Mouse (Mus musculus) midbrain, embryonic 15.5 days (tissue): ENCODE measurements around the gene Slc25a23. TPM values are rescaled to one million over a fixed set of nuclear protein-coding genes. Genes with fewer than 3 reads are reported as not detected.

Experiments used
- ATAC-seq: fragments of 200-750 bp; cut with Nextera tagmentation; replicated peaks from 2 replicates; pipeline ENCODE4 v1.8.0; 2017; ENCODE audit warnings: moderate TSS enrichment
- H3K27ac ChIP-seq: fragments of 300-500 bp; sonication (generic); 2 replicates; pipeline ENCODE4 v1.5.1; 2015; ENCODE audit warnings: mild to moderate bottlenecking, inconsistent platforms
- H3K27me3 ChIP-seq: fragments of 300-500 bp; sonication (generic); replicated peaks from 2 replicates; pipeline ENCODE4 v1.6.1; 2015; ENCODE audit warnings: inconsistent platforms
- H3K36me3 ChIP-seq: fragments of 300-500 bp; sonication (generic); replicated peaks from 2 replicates; pipeline ENCODE4 v1.6.1; 2015; ENCODE audit warnings: inconsistent platforms
- H3K4me1 ChIP-seq: fragments of 300-500 bp; sonication (generic); 2 replicates; pipeline ENCODE4 v1.6.1; 2015; ENCODE audit warnings: inconsistent platforms
- H3K4me2 ChIP-seq: fragments of 300-500 bp; sonication (generic); 2 replicates; pipeline ENCODE4 v1.6.1; 2015; ENCODE audit warnings: inconsistent platforms, mild to moderate bottlenecking, moderate library complexity
- H3K4me3 ChIP-seq: fragments of 300-500 bp; sonication (generic); 2 replicates; pipeline ENCODE4 v1.5.1; 2015; ENCODE audit warnings: mild to moderate bottlenecking, inconsistent platforms
- H3K9ac ChIP-seq: fragments of 300-500 bp; sonication (generic); 2 replicates; pipeline ENCODE4 v1.6.1; 2015; ENCODE audit warnings: mild to moderate bottlenecking, inconsistent platforms
- H3K9me3 ChIP-seq: fragments of 300-500 bp; sonication (generic); 2 replicates; pipeline ENCODE4 v1.6.1; 2016; ENCODE audit warnings: inconsistent platforms
- WGBS: fragments of 180-500 bp; shearing (Covaris S2); methylation state at CpG from one replicate; pipeline ENCODE4 v1.1.7; 2015; ENCODE audit warnings: mixed read lengths; 5-methylcytosine and 5-hydroxymethylcytosine counted together
- polyA plus RNA-seq: library from polyadenylated mRNA; unstranded; fragments of >200 nt; fragmentation: Nextera tagmentation; extraction: Ambion mirVana; gene quantifications from 2 replicates; pipeline ENCODE4 v1.2.1, GENCODE M21; 2015

Gene Slc25a23
- polyA plus RNA-seq, result 42.5 TPM in 2 replicates

- WGBS, result 0% methylated on average over 38 of the region's 45 CpGs
- Histone ChIP-seq H3K27me3 (peaks cover 33% of the 10 kb centered on the region), H3K36me3 (peaks cover 3% of the 10 kb centered on the region; the same call in 1 of the 2 replicates), H3K9me3 (no peaks in the 10 kb centered on the region), H3K4me2 (peak within 1 kb of the TSS; percentile 57), H3K4me3 (peak within 1 kb of the TSS; percentile 87), H3K27ac (peak within 1 kb of the TSS; percentile 95), H3K9ac (peak within 1 kb of the TSS; percentile 74), H3K4me1 (peaks cover 32% of the 10 kb centered on the region)
- ATAC-seq, result peak; percentile 85
Observed at GRCm38 (mm10) chr17:57059486-57059977, at the start of gene Slc25a23. TSS of gene Slc25a23 (minus strand) at chr17:57059863.

- no peak overlapping the region for H3K9ac ChIP-seq
- no peak overlapping the region for H3K27ac ChIP-seq
- ATAC-seq, result no peak
- H3K4me1 ChIP-seq, result peaks cover 15% of the 10 kb centered on the region
- H3K9me3 ChIP-seq, result no peaks in the 10 kb centered on the region
- no peaks in the 10 kb centered on the region for H3K27me3 ChIP-seq
- 61% methylated on average over 5 of the region's 5 CpGs for WGBS
- no peaks in the 10 kb centered on the region for H3K36me3 ChIP-seq
- no peak overlapping the region for H3K4me3 ChIP-seq
- no peak overlapping the region for H3K4me2 ChIP-seq
Observed at GRCm38 (mm10) chr17:57108666-57109171, 49.1 kb upstream of the Slc25a23 start.

DNA sequence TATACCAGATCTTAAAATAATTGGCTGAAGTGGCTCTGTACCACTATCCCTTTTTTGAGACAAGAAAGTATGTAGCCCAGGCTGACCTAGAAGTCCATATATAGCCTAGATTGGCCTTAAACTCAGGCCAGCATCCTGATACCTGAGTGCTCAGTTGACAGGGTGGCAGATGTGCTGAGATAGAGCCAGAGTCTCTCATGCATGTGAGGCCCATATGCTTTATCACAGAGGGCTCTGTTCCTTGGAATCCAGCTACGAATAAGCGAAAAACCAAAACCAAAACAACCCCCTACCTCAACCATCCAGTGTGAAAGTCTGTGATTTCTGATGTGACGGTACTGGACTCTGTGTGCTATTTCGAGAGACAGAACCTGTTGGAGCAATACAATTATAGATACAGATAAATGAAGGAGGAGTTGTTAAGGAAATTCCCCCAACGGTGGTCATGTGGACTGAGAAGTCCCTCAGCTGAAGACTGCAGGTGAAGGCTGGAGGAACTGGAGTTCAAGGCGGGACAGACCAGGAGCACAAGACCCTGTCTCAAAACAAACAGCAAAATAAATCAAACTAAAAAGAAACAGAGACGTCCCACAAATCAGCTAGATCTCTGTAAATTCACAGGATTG lies 48.5 kb upstream of the Slc25a23 start:
- no peak for ATAC-seq
- H3K4me3 ChIP-seq, result no peak overlapping the region
- H3K9me3 ChIP-seq, result no peaks in the 10 kb centered on the region
- H3K4me2 ChIP-seq, result no peak overlapping the region
- no peaks in the 10 kb centered on the region for H3K27me3 ChIP-seq
- peaks cover 15% of the 10 kb centered on the region for H3K4me1 ChIP-seq
- H3K36me3 ChIP-seq, result no peaks in the 10 kb centered on the region
- H3K9ac ChIP-seq, result no peak overlapping the region
- 89% methylated on average over 7 of the region's 7 CpGs for WGBS
- no peak overlapping the region for H3K27ac ChIP-seq

GRCm38 (mm10) chr17:57107064-57107463 lies 47.4 kb upstream of the Slc25a23 start:
- Histone ChIP-seq H3K27me3 (no peaks in the 10 kb centered on the region), H3K4me3 (no peak overlapping the region), H3K4me1 (peaks cover 15% of the 10 kb centered on the region), H3K27ac (no peak overlapping the region), H3K9me3 (no peaks in the 10 kb centered on the region), H3K9ac (no peak overlapping the region), H3K4me2 (no peak overlapping the region), H3K36me3 (no peaks in the 10 kb centered on the region)
- 93% methylated on average over 5 of the region's 5 CpGs for WGBS
- no peak for ATAC-seq

DNA sequence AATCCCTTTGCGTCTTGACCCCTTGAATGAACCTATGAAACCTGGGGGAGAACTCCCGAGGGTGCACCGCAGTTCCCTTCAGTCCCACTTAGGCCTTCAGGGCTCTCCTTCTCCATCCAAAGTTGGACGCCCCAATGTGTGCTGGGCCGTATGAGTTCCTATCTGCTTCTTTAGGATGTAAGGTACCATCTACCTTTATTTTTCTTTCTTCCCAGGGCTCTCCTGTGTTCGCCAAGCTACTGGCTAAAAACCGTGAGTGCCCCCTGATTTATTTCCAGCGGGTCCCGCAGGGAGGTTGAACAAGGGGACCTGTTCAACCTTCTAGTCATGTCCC lies 46.3 kb upstream of the Slc25a23 start:
- peak overlapping the region; percentile 57; the same call in 1 of the 2 replicates for H3K9ac ChIP-seq
- no peaks in the 10 kb centered on the region for H3K27me3 ChIP-seq
- H3K4me1 ChIP-seq, result peaks cover 15% of the 10 kb centered on the region
- no peaks in the 10 kb centered on the region for H3K9me3 ChIP-seq
- H3K36me3 ChIP-seq, result no peaks in the 10 kb centered on the region
- no peak overlapping the region for H3K27ac ChIP-seq
- no peak for ATAC-seq
- H3K4me2 ChIP-seq, result peak overlapping the region; percentile 83
- H3K4me3 ChIP-seq, result peak overlapping the region; percentile 75
- WGBS, result 8% methylated on average over 9 of the region's 9 CpGs

DNA sequence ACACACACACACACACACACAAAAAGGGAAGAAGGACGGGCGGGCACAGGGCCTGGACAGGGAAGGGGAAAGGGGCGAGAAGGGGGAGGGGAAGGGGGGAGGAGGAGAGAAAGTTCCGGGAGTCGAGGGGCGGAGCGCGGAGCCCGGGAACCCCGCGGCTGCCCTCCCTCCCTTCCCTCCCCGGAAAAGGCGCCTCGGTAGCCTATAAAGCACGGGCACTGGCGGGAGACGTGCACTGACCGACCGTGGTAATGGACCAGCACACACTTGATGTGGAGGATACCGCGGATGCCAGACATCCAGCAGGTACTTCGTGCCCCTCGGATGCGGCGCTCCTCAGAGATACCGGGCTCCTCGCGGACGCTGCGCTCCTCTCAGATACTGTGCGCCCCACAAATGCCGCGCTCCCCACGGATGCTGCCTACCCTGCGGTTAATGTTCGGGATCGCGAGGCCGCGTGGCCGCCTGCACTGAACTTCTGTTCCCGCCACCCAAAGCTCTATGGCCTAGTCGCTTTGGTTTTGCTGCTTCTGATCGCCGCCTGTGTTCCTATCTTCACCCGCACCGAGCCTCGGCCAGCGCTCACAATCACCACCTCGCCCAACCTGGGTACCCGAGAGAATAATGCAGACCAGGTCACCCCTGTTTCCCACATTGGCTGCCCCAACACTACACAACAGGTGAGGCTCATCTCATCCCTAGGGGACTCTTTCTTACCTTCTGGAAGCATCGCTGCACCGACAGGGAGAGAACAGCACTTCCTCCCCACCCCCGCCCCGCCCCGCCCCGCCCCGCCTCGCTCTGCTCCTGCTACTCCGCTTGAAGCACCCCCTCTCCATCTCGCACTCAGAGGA lies 45.7 kb upstream of the Slc25a23 start, which contains the start of gene Tnfsf9:
Gene Tnfsf9 (plus strand): TSS at position 145 of the 854 bp plus-strand sequence.
- Histone ChIP-seq H3K9me3 (no peaks in the 10 kb centered on the region), H3K36me3 (no peaks in the 10 kb centered on the region), H3K4me2 (peak within 1 kb of the TSS; percentile 83), H3K27me3 (no peaks in the 10 kb centered on the region), H3K4me1 (peaks cover 15% of the 10 kb centered on the region), H3K9ac (peak within 1 kb of the TSS; percentile 57), H3K27ac (0 out of 2 replicates have a peak within 1 kb of the TSS, but pooled peaks have one; percentile 56), H3K4me3 (peak within 1 kb of the TSS; percentile 75)
- peak; percentile 85 for ATAC-seq
- under 1% methylated on average over 54 of the region's 61 CpGs for WGBS

- Histone ChIP-seq H3K4me3 (peak overlapping the region; percentile 75), H3K27me3 (no peaks in the 10 kb centered on the region), H3K36me3 (no peaks in the 10 kb centered on the region), H3K4me2 (peak overlapping the region; percentile 83), H3K9me3 (no peaks in the 10 kb centered on the region), H3K4me1 (peaks cover 15% of the 10 kb centered on the region), H3K9ac (no peak overlapping the region), H3K27ac (no peak overlapping the region)
- peak; percentile 8 for ATAC-seq
- 49% methylated on average over 4 of the region's 4 CpGs for WGBS
Observed at GRCm38 (mm10) chr17:57104496-57104895, 44.8 kb upstream of the Slc25a23 start.

DNA sequence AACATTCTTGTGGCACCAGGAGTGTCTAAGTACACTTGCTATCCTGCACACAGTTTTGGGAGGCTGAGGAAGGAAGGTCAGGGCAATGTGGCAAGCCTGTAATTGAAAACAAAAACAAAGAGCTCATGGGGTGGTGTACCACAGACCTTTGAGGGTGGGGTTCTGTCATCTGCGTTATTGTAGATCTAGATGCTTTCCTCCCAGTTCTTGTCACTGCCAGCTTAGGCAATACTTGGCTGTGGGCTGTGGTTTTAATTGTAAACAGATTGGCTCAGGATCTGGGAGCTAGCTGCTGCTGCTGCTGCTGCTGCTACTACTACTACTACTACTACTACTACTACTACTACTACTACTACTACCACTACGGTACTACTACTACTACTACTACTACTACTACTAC lies 42.6 kb upstream of the Slc25a23 start:
- no peak for ATAC-seq
- Histone ChIP-seq H3K27me3 (no peaks in the 10 kb centered on the region), H3K36me3 (no peaks in the 10 kb centered on the region), H3K4me1 (peaks cover 15% of the 10 kb centered on the region), H3K27ac (no peak overlapping the region), H3K4me2 (no peak overlapping the region), H3K4me3 (no peak overlapping the region), H3K9me3 (no peaks in the 10 kb centered on the region), H3K9ac (no peak overlapping the region)
- WGBS, result 89% methylated on average over 2 of the region's 2 CpGs

DNA sequence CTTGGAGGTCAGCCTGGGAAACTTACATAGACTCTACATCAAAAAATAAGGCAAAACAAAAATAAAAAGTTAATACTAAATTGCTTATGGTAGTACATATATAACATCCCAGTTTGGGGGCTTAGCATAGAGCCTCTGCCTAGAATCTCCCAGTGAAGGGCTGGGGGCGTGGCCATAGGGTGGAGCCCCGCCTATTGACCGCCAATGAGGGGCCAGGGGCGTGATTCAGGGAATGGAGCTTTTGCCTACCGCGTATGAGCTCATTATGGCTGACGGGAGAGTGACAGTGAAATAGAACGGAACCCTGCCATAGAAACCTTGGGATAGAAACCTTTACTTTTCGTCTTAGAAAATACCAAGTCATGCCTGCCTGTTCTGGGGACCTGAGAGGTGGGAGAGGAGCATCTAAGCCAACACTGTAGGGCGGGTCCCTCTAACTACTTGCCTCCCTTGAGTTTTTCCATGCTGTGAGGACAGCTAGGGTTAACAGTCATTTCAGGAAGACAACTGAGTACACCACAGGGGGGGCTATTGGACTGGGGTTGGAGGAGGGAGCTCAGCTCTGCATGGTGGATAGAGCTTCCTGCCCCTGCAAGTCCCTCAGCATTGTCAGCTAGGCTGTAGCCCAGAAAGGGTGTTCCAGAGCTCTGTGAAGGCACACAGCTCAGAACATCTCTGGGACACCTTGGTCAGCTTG lies 40.1 kb upstream of the Slc25a23 start:
- 0 out of 2 replicates have a peak, but pooled peaks cover 3% of the 10 kb centered on the region for H3K27me3 ChIP-seq
- no peak for ATAC-seq
- H3K9me3 ChIP-seq, result no peaks in the 10 kb centered on the region
- H3K9ac ChIP-seq, result no peak overlapping the region
- H3K27ac ChIP-seq, result no peak overlapping the region
- peaks cover 11% of the 10 kb centered on the region for H3K4me1 ChIP-seq
- no peaks in the 10 kb centered on the region for H3K36me3 ChIP-seq
- 8% methylated on average over 10 of the region's 10 CpGs for WGBS
- H3K4me3 ChIP-seq, result no peak overlapping the region
- no peak overlapping the region for H3K4me2 ChIP-seq

- no peak overlapping the region for H3K4me3 ChIP-seq
- WGBS, result 86% methylated on average over 5 of the region's 5 CpGs
- no peaks in the 10 kb centered on the region for H3K36me3 ChIP-seq
- no peaks in the 10 kb centered on the region for H3K9me3 ChIP-seq
- no peak overlapping the region for H3K27ac ChIP-seq
- ATAC-seq, result no peak
- H3K9ac ChIP-seq, result no peak overlapping the region
- H3K4me1 ChIP-seq, result peaks cover 8% of the 10 kb centered on the region
- no peak overlapping the region for H3K4me2 ChIP-seq
- 0 out of 2 replicates have a peak, but pooled peaks cover 3% of the 10 kb centered on the region for H3K27me3 ChIP-seq
Observed at GRCm38 (mm10) chr17:57098321-57098720, 38.7 kb upstream of the Slc25a23 start.

DNA sequence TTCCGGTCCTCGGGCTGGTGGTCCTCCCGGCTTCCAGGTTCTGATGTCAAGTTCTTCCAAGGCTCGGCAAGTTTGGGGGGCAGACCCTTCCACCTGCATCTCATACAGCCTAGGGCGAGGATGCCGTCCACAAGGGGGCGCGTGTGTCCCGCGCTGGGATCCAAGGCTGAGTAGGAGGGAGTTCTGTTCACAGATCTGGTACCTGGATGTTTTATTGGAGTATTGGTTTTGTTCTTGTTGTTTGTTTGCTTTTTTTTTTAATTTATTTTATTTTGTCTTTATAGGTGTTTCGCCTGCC lies 36.9 kb upstream of the Slc25a23 start:
- no peak overlapping the region for H3K9ac ChIP-seq
- H3K27ac ChIP-seq, result no peak overlapping the region
- peak; percentile 87 for ATAC-seq
- peak overlapping the region; percentile 37 for H3K4me2 ChIP-seq
- H3K36me3 ChIP-seq, result no peaks in the 10 kb centered on the region
- H3K27me3 ChIP-seq, result peaks cover 3% of the 10 kb centered on the region; the same call in 1 of the 2 replicates
- 1% methylated on average over 11 of the region's 11 CpGs for WGBS
- H3K4me3 ChIP-seq, result peak overlapping the region; percentile 12; the same call in 1 of the 2 replicates
- no peaks in the 10 kb centered on the region for H3K9me3 ChIP-seq
- peaks cover 8% of the 10 kb centered on the region for H3K4me1 ChIP-seq
